Mouse (Mus musculus): ENCODE results near the gene Clec1a. TPM values are rescaled to one million over a fixed set of nuclear protein-coding genes. Genes with fewer than 3 reads are reported as not detected.

The Clec1a gene
- total RNA-seq, 2 experiments from 2014 or later = 4.1 to 5.7 TPM

GRCm38 (mm10) chr6:129396997-129397396, 54.8 kb downstream of the Clec1a start, which contains the start of gene Clec1b:
TSS of gene Clec1b (plus strand) at chr6:129397297.
- Histone ChIP-seq H3K27ac (no peak within 1 kb of the TSS), H3K4me3 (no peak within 1 kb of the TSS)
- no peak for TF ChIP-seq CTCF (conservative IDR thresholded peaks at IDR 0.05)
- DNase-seq (ENCODE audit: low spot score in 2 of 2) = no peak

- DNase-seq (ENCODE audit: low spot score in 2 of 2) = no peak
- no peak overlapping the region for H3K4me3 ChIP-seq
- no peak for TF ChIP-seq CTCF (conservative IDR thresholded peaks at IDR 0.05)
- no peak overlapping the region for H3K27ac ChIP-seq
Measured at GRCm38 (mm10) chr6:129393732-129394131, 58.1 kb downstream of the Clec1a start.

GRCm38 (mm10) chr6:129393087-129393720, 58.6 kb downstream of the Clec1a start:
- no peak overlapping the region for H3K27ac ChIP-seq
- no peak for DNase-seq (ENCODE audit: low spot score in 2 of 2)
- TF ChIP-seq CTCF (conservative IDR thresholded peaks at IDR 0.05) = peak; percentile 89
- H3K4me3 ChIP-seq = no peak overlapping the region

GRCm38 (mm10) chr6:129385774-129386173, 66.0 kb downstream of the Clec1a start, which contains the start of gene Clec12b:
TSS of gene Clec12b (minus strand) at chr6:129385874.
- no peak for DNase-seq (ENCODE audit: low spot score in 2 of 2)
- no peak for TF ChIP-seq CTCF (conservative IDR thresholded peaks at IDR 0.05)
- H3K27ac ChIP-seq = no peak within 1 kb of the TSS

GRCm38 (mm10) chr6:129385000-129385399, 66.8 kb downstream of the Clec1a start:
- Histone ChIP-seq H3K27ac (no peak overlapping the region), H3K4me3 (no peak overlapping the region)
- DNase-seq (ENCODE audit: low spot score in 2 of 2) = no peak
- no peak for TF ChIP-seq CTCF (conservative IDR thresholded peaks at IDR 0.05)

More at GRCm38 (mm10) chr6:129385774-129386173, 66.0 kb downstream of the Clec1a start, which contains the start of gene Clec12b:
- H3K4me3 ChIP-seq = no peak within 1 kb of the TSS

- TF ChIP-seq CTCF (conservative IDR thresholded peaks at IDR 0.05) = no peak
- H3K27ac ChIP-seq = no peak overlapping the region
- no peak overlapping the region for H3K4me3 ChIP-seq
Measured at GRCm38 (mm10) chr6:129383466-129383865, 68.3 kb downstream of the Clec1a start.

GRCm38 (mm10) chr6:129381736-129382135, 70.1 kb downstream of the Clec1a start:
- Histone ChIP-seq H3K27ac (no peak overlapping the region), H3K4me3 (no peak overlapping the region)
- DNase-seq (ENCODE audit: low spot score in 2 of 2) = no peak
- no peak for TF ChIP-seq CTCF (conservative IDR thresholded peaks at IDR 0.05)

More at GRCm38 (mm10) chr6:129383466-129383865, 68.3 kb downstream of the Clec1a start:
- DNase-seq (ENCODE audit: low spot score in 2 of 2) = no peak

- H3K4me3 ChIP-seq = no peak overlapping the region
- no peak overlapping the region for H3K27ac ChIP-seq
- TF ChIP-seq CTCF (conservative IDR thresholded peaks at IDR 0.05) = no peak
- DNase-seq (ENCODE audit: low spot score in 2 of 2) = peak; percentile 11 to 29
Measured at GRCm38 (mm10) chr6:129380454-129380853, 71.3 kb downstream of the Clec1a start.

- Histone ChIP-seq H3K4me3 (no peak overlapping the region), H3K27ac (no peak overlapping the region)
- no peak for DNase-seq (ENCODE audit: low spot score in 2 of 2)
- TF ChIP-seq CTCF (conservative IDR thresholded peaks at IDR 0.05) = no peak
Measured at GRCm38 (mm10) chr6:129374937-129375471, 76.8 kb downstream of the Clec1a start.

Other genes starting within 250 kb of the Clec1a start
- gene Cd69, start 176.6 kb downstream of the Clec1a start, total RNA-seq (2021) = not detected
- not detected for gene 4922502D21Rik, start 120.2 kb downstream of the Clec1a start, total RNA-seq (2021)
- not detected for gene Clec12a, start 109.3 kb downstream of the Clec1a start, total RNA-seq (2021)
- not detected for gene Clec12b, start 66.1 kb downstream of the Clec1a start, total RNA-seq (2021)
- gene Clec1b, start 54.7 kb downstream of the Clec1a start, total RNA-seq (2021) = not detected
- gene Clec9a, start 43.1 kb downstream of the Clec1a start, total RNA-seq (2021) = not detected
- gene Olr1, start 55.2 kb upstream of the Clec1a start, total RNA-seq (2021) = not detected
- gene Tmem52b, start 60.6 kb upstream of the Clec1a start, total RNA-seq (2021) = not detected
- gene Gabarapl1, start 81.2 kb upstream of the Clec1a start, total RNA-seq (2021) = 100 to 1,000 TPM; 675 to 689 TPM
- gene Klre1, start 125.9 kb upstream of the Clec1a start, total RNA-seq (2021) = not detected
- not detected for gene Klrd1, start 139.8 kb upstream of the Clec1a start, total RNA-seq (2021)
- not detected for gene Klrk1, start 171.9 kb upstream of the Clec1a start, total RNA-seq (2021)
- gene Klrc3, start 191.3 kb upstream of the Clec1a start, total RNA-seq (2021) = not detected
- not detected for gene Klrc2, start 208.7 kb upstream of the Clec1a start, total RNA-seq (2021)
- gene Klrc1, start 227.0 kb upstream of the Clec1a start, total RNA-seq (2021) = not detected